Mouse (Mus musculus): ENCODE results near the gene Marveld2.

DNA sequence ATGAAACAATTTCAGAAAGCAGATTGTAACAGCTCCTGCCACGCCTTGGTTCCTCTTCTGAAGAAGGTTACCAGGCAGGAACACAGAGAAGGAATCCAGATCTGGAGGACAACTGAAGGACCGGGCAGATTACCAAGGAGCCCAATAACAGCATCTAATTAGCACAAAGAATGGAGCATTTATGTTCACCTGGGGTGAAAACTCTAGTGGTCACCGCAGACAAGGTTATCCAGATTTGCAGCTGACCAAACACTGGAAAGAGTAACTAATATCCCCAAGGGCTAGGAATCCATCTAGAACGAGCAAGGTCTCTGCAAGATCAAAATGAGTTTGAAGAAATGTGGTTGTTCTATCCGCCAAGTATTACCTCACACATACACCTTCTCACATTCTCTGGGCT is 69.5 kb downstream of the Marveld2 start:
- TF ChIP-seq CTCF (IDR thresholded peaks at IDR 0.05; ENCODE audit: low read depth): no peak
- TF ChIP-seq EP300 (optimal IDR thresholded peaks at IDR 0.05): no peak

Measured in stomach, postnatal 0 days (tissue).